Mouse (Mus musculus): ENCODE results near the gene Sh3gl2.

DNA sequence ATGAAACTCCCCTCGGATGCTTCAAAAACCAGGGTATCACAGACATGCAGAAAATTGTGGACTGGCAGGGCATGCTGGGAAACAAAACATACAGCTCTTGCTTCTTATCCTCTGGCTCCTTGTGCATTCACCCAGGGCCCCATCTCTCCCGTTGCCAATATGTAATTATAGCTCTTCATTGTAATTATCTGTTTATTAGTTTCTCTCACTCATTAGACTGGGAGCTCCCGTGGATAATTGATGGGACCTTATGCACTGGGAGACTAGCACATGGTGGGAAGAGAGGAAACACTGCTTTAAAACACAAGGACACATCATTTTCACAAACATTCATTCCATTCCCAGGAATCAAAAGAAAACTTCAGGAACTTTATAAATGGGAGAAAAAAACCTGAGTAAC is 233.9 kb downstream of the Sh3gl2 start:
- TF ChIP-seq CTCF (IDR thresholded peaks at IDR 0.05; ENCODE audit: extremely low read depth, insufficient read depth, low read length): no peak
- TF ChIP-seq POLR2A (IDR thresholded peaks at IDR 0.05; ENCODE audit: extremely low read depth, insufficient read depth, low read length): no peak
